Mouse (Mus musculus): Measurements from ENCODE around the gene Adamts13. TPM values are rescaled to one million over a fixed set of nuclear protein-coding genes. Genes with fewer than 3 reads are reported as not detected.

Adamts13 gene
- total RNA-seq, 4 experiments from 2014 or later = 1.2 to 1.6 (median 1.4) TPM

DNA sequence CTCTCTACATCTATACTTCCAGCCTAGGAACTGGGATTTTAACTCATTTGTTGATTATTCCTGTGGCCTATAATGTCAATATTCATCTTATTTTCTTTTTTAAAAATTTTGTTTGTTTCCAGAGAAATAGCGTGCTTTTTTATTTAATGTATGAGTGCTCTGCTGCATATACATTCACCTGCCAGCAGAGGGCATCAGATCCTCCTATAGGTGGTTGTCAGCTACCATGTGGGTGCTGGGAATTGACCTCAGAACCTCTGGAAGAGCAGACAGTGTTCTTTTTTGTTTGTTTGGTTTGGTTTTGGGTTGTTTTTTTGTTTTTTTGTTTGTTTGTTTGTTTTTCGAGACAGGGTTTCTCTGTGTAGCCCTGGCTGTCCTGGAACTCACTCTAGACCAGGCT lies 6.0 kb upstream of the Adamts13 start:
- DNase-seq (ENCODE audit: low spot score in 2 of 2) = no peak

DNA sequence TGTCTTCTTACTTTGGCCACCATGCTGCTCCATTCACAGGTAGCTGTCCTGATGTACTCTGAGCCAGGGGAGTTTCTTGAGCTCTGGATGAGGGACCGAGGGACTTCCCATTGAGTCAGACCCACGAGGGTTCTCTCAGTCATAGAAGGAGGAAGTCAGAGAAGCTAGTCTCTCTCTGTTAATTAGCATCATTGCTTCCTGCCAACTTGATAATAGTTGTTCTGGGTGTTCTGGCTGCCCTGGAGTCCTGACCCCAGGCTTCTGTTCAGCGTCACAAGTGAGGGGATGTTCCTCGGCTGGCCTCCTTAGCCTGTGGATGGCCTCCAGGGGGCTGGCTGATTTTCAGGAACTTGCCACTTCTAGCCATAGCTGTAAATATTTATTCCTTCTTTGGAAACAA lies 744 bp downstream of the Adamts13 start:
- DNase-seq (ENCODE audit: low spot score in 2 of 2) = no peak

DNA sequence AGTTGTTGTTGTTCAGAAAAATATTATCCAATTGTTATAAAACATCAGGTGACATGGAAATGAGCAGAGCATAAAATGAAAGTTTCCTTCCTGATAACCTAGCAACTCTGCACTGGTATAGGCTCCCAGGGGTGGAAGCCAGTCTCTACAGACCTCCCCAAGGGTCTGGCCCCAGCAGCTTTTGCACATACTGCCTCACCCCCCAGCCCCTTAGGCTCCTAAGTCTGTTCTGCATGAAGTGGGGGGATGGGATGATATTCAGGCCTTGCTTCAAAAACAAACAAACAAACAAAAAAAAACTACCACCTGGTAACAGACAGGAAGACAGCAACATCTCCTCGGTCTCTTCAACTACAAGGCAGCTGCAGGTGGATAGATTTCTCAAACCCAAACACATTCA lies 7.1 kb downstream of the Adamts13 start:
- DNase-seq (ENCODE audit: low spot score in 2 of 2) = no peak

DNA sequence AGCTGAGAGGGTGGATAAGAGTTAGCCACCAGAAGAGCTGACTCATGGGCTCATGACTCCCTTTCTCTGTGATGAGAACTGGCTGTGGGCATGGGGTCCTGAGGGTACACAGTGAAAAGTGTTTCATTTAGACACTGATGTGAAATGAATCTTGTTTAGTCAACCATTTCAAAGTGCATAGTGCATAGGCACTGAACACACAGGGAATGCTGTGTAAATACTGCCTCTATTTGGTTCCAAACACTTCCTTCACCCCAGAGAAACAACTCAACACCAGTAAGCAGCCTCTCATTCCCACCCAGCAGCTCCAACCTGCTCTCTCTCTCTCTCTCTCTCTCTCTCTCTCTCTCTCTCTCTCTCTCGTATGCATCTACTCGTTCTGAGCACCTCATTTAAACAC lies 11.0 kb downstream of the Adamts13 start:
- DNase-seq (ENCODE audit: low spot score in 2 of 2) = no peak

DNA sequence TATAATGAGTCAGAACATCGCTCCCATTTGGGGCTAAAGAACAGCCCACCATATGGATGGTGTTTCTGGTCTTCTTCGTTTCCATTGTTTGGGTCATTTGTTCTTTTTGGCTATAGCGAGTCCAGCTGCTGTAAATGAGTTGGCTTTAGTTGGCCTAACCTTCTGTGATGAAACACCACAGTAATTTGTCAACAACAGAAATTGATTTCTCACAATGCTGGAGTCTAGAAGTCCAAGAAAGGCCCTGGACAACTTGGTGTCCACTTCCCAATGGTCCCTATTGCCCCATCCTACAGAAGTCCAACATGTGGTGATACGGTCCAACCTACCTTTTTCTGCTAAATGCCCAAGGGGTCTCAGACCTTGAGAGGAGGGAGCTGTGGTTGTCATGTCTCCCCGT lies 11.4 kb downstream of the Adamts13 start:
- DNase-seq (ENCODE audit: low spot score in 2 of 2) = no peak

DNA sequence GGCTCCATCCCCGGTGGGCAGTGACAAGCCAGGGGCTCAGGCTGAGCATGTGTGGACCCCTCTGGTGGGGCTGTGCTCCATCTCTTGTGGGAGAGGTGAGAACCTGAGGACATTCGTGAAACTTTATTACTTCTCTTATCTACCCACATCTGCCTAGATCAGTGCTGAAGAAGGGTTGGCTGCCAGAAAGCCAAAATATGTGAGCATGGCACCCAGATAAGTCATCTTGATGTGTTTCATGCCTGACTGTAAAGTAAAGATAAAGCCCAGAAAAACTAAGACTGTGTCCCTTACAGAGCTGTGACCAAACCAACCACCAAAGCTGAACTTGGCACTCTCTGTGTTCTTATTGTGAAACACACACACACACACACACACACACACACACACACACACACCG lies 20.7 kb downstream of the Adamts13 start:
- no peak for DNase-seq (ENCODE audit: low spot score in 2 of 2)

DNA sequence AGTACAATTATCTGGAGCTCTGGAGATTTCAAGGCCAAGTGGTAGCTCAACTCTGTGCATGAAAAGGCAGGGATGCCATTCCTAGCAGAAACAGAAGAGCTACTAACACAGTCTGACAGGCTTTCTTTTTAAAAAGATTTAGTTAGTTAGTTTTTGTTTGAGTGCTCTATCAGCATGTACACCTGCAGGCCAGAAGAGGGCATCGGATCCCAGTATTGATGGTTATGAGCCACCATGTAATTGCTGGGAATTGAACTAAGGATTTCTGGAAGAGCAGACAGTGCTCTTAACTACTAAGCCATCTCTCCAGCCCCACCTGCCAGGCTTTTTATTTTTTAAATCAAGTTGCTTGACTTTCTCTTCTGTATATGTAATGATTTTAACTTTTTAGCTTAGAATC lies 24.3 kb downstream of the Adamts13 start:
- DNase-seq (ENCODE audit: low spot score in 2 of 2) = no peak

DNA sequence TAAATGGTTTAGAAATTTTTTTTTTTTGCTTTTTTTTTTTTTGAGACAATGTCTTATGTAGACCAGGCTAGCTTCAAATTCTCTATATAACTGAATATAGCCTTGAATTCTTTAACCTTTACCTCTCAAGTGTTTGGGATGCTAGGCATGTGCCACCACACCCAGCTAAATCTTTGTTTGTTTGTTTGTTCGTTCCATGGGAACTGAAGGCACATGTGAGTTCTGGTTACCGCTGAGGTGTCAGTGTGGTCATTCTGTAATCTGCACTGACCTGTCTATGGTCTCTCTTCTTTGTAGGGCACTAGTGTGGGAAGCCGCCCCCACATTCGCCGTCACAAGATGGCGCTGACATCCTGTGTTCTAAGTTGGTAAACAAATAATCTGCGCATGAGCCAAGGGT lies 24.8 kb downstream of the Adamts13 start:
- DNase-seq (ENCODE audit: low spot score in 2 of 2) = no peak

DNA sequence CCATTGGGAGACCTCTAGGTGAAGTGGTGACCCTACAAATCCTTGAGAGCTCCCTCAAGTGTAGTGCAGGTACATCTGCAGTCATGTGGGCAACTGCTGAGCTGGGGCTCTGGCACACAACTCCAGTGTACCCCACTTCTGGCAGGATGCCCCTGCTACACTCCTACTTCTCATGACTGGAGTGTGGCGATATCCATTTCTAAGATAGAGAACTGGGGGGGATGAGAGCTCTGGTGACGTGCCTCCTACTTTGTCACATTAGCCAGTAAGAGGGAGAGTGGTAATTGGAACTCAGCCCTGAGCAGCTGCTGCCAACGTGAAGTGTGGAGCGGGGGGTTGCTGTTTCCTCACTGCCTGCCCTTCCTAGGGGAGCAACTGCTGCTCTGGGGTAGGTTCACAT lies 33.0 kb downstream of the Adamts13 start:
- DNase-seq (ENCODE audit: low spot score in 2 of 2) = no peak

DNA sequence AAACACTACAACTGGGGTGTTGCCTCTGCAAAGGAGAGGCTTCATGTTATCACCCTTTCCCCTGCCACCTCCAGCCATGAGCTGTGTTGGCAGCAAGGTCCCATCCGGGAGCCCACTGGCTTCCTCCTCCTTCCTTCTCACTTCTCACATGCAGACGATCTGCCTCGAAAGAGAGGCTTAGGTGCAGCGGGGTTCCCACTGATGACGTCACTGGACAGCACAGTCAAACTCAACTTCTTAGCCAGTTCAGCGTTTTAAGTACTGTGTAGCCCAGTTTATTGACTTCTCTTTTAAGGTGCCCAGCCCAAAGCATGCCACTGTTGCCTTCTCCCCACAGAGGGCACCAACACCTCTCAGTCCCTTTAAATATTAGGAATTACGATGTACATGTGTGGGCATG lies 34.5 kb downstream of the Adamts13 start:
- no peak for DNase-seq (ENCODE audit: low spot score in 2 of 2)

DNA sequence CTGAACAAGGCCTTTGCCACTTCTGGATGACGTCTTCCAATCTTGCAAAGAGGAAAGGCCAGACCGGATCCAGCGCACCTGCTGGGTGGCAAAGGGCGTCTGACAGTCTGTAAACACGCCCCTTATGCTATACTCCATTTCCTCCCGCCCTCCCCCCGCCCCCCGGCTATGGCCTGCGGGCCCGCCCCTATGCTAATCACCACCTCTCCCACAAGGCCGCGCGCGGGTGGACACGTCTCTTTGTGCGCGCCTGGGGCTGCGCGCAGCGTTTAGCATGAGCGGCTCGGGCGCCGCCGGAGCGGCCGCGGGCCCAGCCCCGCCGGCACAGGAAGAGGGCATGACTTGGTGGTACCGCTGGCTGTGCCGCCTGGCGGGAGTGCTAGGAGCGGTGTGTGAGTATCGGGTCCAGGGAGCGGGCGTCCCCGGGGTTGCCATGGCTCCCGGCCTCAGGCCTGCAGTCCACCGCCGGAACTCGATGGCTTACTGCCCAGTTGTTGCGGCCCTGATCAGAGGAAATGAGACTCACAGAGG lies 36.6 kb downstream of the Adamts13 start, which contains the start of gene Cacfd1:
Gene Cacfd1, plus strand, starts transcription at position 213 of the 531 bp plus-strand sequence.
- peak; percentile 62 to 73 for DNase-seq (ENCODE audit: low spot score in 2 of 2)

DNA sequence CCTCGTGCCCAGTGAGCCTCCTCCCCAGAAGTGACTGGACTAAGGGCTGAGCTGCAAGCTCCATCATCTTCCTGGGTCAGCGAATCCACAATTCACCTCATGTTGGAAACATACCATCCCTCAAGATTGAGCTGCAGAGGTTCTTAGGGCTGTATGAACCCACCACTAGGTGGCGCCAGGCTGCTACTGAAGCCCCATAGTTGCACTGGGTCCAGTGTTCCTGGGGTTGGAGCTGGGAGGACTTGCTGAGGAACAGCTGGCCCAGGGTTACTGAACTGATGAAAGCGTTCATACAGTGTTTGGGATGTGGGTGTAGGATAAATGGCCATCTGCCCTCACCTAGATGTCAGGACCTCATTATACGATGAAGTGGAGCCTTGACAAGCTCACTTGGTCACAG lies 44.6 kb downstream of the Adamts13 start:
- DNase-seq (ENCODE audit: low spot score in 2 of 2) = no peak

DNA sequence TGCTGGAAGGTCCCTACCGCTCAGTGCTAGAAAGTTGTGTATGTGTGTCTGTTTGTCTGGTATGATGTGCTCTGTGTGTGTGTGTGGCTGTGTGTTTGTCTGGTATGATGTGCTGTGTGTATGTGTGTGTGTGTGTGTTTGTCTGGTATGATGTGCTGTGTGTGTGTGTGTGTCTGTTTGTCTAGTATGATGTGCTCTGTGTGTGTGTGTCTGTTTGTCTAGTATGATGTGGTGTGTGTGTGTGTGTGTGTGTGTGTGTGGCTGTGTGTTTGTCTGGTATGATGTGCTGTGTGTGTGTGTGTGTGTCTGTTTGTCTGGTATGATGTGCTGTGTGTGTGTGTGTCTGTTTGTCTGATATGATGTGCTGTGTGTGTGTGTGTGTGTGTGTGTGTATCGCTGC lies 46.3 kb downstream of the Adamts13 start:
- DNase-seq (ENCODE audit: low spot score in 2 of 2) = no peak

DNA sequence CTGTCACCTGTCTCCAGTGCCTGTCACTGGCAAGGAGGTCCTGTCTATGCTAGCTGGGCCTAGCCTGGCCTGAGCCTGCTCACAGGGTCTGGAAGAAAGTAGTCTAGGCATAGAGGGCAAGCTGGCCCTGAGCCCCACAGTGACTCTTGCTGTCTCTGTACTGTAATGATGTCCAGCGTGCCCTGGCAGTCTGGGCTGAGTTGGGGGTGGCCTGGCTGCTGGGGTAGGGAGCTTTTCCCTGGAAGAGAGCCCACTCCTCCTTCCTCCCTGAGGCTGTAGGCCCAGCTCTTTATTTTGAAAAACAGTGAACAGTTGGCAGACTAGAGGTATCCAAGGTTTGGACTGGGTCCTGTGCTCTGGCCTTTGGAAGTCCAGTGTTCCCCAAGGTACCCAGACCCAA lies 47.9 kb downstream of the Adamts13 start:
- no peak for DNase-seq (ENCODE audit: low spot score in 2 of 2)

DNA sequence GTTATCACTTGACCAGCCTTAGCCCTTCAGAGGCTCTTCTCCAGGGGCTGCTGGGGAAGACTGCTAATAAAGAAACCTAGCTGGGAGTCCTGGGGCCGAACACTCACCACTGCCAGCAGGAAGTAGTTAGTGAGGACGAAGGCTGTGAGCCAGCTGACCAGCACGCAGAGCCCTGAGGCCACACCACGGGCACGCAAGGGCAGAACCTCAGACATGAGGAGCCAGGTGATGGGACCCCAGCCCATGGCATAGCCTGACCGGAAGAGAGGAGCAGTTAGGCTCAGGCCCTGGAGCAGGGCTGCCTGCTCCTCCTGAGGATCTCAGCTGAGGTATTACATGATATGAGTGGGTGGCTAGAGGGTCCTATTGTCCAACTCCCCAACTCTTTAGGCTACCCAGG lies 49.4 kb downstream of the Adamts13 start:
- no peak for DNase-seq (ENCODE audit: low spot score in 2 of 2)

DNA sequence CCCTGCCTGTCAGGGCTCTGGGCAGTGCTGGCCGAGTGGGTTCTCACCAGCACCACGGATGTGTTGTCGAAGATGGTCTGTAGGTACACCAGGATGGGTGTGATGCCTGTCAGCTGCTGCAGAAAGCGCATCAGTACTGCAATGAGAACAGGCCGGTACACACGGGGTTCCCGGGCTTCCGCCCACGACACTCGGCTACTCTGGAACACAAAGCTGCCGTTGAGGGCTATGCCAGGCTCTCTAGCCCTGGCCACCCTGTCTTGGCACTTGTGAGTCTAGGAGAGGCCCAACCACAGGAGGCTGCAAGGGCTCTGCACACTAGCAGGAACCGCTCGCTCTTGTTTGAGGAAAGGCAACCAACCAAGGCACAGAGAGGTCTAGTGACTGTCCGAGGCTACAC lies 50.9 kb downstream of the Adamts13 start:
- no peak for DNase-seq (ENCODE audit: low spot score in 2 of 2)

DNA sequence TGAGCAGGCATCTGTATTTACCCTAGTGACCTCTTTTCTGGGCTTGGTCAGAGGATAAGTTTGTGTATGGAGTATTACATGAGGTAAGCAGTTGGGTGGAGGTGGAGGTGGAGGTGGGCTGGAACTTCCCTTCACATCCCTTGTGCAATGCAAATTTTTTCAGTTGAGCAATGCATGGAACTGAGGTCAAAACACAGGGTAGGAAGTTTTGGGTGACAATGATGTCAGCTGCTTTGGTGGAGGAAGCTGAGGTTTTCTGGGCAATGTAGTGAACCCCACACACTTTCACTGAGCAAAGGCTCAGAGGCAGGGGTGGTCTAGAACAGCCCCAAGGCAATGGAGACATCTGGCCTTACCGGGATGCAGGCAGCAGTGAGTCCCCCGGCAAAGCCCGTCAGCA lies 52.3 kb downstream of the Adamts13 start:
- DNase-seq (ENCODE audit: low spot score in 2 of 2) = no peak

DNA sequence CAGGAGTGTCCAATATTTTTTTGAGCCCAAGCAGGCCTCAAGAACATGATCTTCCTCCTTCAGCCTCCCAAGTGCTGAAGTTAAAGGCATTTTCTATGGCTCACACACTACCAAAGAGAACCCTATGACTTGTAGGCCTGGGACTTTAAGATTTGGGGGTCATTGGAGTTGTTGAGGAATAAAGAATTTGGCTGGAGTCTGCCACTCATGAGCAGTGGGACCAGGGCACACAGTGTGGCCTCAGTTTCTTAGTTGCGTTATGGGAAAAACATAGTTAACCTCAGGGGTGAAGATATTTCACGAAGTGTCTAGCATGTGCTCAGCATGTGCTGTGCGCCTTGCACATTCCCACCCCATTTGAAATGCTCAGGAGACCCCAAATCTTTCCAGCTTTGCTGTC lies 53.1 kb downstream of the Adamts13 start:
- no peak for DNase-seq (ENCODE audit: low spot score in 2 of 2)

DNA sequence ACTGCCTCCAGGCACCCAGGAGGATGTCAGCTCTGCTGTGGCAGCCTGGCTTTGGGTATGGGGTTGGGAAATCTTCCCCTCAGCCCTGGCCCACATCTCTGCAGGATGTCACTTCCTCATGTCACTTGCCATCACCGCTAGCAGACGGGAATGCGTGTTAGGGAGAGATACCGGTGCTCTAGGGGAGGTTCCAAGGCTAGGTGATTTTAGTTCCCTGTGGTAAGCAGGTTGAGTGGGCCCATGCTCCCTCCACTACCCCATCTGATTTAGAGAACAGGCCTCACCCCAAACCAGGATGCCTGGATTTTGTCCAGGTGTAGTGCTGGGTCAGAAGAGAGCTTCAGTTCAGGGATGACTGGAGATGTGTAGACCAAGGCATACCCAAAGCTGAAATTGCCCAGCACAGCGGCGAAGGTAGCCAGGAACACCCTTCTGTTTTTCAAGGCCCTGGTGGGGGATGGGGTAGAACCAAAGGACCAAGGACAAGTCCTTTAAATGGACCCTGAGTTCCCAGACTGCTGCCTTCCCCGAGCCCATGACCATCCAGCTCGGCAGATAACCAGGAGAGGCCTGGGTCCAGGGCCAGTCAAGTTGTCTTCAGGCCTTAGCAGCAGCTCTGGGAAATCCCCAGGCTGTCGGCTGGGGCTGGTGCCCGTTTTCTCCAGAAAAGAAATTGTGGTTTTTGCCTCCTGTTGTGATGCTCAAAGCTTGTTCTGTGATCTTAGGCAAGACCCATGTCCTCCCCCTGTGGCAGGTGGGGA lies 53.8 kb downstream of the Adamts13 start:
- no peak for DNase-seq (ENCODE audit: low spot score in 2 of 2)

DNA sequence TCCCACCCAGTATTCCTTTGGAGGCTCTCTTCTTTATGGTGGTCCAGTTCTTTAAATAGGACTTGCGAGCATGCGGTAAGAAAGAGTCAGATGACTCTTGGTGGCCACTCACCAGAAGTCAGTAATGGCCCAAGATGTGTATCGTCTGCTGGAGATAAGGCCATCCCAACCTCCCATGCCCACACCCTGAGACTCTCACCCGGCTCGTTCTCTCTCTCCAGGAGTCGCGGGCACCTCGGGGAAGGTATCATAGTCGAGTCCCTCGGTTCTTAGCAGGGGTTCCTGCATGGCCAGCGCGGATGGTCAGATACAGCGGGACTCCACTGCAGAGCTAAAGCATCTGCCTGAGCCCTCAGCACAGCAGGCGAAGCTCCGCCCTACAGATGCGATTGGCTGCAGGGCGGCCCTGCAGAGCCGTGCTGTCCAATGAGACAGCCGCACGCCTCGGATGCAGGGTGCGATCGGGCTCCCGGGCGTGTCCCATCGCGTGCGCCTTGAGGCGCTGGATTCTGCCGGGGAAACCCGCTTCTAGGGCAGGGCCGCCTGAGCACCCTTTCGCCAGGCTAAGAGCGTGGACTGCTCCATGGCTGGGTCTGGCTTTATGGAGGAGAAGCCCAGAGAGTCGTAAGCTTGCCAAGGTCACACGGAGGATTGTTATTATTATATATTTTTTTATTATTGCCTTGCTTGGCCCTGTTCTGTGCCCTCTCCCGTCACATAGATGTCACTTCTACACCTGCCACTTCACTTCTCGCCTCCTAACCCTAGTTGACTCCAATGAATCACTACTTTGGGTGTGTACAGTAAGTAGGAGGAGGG lies 54.6 kb downstream of the Adamts13 start, which contains the start of gene Slc2a6:
Gene Slc2a6, minus strand, starts transcription at position 381 of the 819 bp plus-strand sequence.
- DNase-seq (ENCODE audit: low spot score in 2 of 2) = peak; percentile 77 to 93

DNA sequence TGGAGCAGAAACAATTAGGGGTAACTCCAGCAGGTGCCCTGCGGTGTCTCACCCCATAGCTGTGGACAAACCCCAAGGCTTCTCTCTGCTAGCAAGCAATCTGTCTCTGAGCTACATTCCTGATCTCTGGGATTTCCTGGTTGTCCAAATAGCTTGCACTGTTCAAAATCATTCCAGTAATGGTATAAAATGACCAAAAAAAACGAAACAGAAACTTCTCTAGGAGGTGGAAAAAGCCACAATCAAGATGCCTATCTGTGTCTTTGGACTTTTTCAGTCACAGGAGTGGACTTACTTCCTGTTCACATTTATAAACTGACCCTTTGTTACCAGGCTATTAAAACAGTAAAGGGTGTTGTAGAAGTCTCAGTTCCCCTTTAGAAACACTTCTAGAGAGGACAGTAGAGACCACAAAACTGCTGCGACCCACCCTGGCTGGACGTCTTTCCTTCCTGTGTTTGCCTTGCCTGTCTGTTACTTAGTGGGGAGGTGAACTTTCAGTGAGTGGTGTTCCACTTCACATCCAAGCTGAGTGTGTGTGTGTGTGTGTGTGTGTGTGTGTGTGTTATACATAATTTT lies 55.3 kb downstream of the Adamts13 start:
- DNase-seq (ENCODE audit: low spot score in 2 of 2) = no peak

DNA sequence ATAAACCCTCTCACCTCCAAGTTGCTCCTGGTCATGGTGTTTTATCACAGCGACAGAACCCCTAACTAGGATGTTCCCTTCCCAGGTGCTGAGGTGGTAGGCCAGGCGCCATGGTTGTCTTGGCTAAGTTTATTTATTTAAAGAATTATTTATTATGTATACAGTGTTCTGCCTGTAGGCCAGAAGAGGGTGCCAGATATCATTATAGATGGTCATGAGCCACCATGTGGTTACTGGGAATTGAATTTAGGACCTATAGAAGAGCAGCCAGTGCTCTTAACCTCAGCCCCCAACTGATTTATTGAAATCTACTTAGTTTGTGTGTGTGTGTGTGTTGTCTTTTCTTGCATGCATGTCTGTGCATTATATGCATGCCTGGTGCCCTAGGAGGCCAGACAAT lies 59.1 kb downstream of the Adamts13 start:
- no peak for DNase-seq (ENCODE audit: low spot score in 2 of 2)
